Mouse (Mus musculus): ENCODE measurements around the gene Stk39.
"Not testable (repeated sequence)": the region's sequence is repeated elsewhere in the genome, so short reads cannot be mapped to it uniquely, and the experiment has no call there.

Stk39 gene

DNA sequence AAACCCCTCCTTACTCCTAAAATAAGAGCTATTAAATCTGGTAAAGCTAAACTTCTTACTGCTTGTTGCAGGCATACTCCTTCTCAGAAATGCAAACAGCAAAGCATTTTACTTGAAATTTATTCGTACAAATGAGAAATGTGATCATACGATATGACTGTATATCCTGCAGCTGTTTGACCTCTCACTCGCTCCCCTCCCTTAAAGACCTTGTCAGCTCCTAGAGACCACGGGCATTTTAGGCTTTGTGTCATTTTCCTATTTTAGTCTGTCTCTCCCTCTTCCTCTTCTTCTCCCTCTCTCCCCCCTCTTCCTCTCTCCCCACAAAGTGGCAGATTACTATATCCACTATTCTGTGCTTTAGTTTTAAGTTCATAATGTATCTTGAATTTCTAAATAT lies 200.8 kb downstream of the Stk39 start:
- DNase-seq = no peak

DNA sequence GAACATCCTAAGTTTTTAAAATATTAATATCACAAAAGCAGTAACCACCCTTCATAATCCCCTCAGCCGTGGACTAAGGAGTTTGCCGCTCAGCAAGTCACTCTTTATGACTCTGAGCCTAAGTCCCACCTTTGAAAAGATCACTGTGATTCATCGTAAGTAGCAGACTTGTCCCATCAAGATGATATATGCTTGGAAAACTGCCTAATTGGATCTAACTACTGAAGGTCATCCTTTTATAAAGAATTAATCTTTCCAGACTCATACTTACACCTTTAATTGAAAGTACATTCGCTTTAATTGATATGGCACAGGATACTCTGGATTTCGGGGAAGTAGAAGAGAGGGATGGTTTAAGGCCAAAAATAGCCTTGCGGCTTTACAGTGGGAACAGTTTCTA lies 201.2 kb downstream of the Stk39 start:
- no peak for DNase-seq

DNA sequence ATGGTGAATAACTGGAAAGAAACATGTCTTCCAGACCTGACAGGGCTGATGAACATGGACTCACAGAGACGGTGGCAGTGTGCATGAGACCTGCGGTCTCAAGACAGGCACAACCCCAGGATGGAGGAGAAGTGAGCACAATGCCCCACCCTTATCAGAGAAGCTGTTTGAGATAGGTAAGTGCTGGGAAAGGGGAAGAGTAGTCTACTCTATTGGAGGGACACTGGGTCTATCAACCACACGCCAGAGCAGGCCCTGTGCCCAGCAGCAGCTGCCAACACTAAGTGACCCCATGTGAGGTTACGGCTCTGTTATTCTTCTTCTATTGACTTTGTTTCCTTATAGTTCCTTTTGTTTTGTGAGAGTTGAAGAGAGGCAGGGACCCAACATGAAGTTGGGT lies 202.4 kb downstream of the Stk39 start:
- no peak for DNase-seq

DNA sequence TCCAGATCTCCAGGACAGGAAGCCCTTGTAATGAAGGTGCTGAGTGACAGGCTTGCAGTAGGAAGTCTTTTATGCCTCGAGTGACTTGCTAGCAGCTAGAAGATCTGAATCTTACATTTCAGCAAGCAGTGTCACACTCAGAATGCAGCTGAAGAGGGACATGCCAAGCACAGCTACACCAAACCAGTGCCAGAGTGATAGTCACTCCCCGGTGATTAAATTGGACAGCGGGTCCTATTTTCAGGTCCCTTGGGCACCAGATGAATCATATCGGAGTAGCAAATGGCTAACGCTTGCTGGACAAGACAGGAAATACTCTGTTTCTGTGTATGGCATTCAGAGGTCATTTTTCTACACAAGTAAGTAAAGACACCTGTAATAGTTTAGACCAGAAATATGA lies 207.2 kb downstream of the Stk39 start:
- no peak for DNase-seq

DNA sequence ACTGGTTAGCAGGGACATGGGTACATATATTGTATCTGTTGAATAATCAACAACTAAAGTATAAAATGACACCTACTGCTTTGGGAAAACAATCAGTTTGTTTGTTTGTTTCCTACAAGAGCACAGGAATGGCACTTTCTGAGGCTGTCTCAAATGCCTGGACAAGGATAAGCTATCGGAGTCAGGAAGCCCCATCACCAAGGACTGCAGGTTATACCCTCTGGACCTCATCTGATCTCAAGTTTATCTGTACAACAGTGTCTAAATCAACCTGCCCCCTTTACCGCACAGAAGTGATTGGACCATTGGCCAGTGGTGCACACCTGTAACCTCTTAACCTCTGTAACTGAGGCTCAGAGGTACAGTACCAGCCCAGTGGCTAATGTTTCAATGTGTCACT lies 211.2 kb downstream of the Stk39 start:
- DNase-seq = no peak

DNA sequence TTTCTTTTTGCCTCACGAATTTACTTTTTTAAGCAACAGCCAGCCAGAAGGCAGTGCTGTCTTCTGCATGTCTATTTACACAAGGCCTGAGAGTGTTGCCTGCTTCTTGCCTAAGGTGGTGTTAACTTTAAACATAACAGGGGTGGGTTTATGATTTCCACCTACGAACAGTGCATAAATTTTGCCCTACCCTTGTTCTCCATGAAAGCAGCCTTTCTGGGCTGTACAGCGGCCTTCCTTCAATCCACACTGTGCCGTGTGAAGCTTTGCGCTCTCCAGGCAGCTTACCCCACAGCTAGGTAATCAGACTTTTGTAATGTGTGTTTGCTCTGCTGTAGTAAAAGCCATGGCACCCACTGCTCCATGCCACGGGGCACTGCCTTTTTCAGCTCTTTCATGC lies 214.5 kb downstream of the Stk39 start:
- no peak for DNase-seq

DNA sequence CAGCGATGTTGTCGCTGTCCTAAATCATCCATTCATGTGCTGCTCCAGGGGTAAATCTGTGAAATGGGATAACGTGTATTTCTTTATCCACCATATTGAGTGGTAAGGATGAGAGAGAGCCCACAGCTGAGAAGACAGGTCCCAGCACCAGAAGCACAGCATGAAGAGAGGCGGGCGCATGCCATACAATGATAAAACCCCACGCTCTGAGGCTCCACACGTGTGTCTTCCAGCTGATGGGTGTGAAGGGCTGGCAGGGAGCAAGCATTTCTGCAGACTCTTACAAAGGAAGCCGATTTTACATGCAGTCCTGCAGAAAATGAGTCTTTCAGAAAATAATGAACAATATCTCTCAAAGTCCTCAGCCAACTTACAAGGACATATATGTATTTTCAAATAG lies 215.6 kb downstream of the Stk39 start:
- DNase-seq = no peak

DNA sequence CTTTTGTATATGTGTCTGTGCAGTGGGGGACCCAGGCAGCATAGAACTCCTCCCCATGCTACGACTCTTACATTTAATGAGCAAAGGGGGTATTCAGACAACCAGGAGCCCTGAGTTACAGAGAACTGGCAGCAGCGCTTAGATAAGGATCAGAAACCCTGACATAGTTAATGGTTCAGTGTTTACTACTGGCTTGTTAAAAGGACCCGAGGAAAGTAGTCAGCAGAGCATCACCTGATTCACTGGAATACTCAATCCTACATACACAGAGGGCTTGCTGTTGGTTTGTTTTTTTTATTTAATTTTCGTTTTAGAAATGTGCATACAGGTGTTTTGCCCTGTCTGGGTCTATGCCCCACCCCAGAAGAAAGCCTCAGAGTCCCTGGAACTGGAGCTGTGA lies 217.3 kb downstream of the Stk39 start:
- DNase-seq = no peak

DNA sequence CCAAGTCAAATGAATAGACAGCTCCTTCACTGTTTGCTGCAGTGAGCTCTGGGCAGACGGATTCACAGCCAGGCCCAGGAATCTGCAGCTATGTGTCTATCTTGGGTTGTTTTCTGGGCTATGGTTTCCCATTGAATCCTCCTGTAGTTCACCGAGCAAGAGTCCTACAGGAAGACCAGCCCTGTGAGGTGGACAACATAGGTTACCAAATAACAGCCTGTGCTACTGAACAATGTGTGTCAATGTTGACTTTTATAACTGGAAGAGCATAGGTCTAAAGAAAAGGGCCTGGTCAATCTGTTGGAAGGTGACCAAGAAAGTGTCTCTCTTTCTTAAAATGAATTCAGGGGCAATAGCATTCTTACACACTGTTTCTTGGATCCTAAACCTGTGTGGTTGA lies 218.8 kb downstream of the Stk39 start:
- no peak for DNase-seq

DNA sequence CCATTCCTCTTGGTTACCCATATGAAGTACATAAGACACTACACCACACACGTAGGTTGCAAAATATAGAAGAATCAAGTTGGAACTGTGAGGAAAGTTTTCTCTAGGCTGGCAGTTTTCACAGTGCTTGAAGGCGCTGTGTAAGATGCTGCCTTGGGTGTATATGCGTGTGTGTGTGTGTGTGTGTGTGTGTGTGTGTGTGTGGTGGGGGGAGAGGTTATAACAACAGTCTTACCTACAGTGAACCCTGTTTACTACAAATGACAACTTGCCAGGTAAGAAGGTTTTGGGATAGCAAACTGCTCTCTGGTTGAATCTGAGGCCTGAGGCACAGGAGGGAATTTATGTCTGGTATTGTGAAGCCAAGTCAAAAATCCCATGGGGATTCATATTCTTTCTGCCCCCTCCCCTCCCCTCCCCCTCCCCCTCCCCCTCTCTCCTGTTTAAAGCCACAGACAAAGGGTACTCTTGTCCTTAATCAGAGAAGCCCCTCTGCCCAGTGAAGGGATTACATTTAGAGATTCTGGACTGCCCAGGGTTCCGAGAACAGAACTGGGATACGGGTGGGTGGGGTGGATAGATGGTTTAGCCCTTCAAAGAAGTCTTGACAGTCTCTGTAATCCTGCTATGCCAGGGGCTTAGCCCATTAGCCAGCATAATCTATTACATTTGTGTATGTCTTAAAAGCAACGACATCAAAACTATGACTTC lies 219.9 kb downstream of the Stk39 start:
- DNase-seq = no peak

DNA sequence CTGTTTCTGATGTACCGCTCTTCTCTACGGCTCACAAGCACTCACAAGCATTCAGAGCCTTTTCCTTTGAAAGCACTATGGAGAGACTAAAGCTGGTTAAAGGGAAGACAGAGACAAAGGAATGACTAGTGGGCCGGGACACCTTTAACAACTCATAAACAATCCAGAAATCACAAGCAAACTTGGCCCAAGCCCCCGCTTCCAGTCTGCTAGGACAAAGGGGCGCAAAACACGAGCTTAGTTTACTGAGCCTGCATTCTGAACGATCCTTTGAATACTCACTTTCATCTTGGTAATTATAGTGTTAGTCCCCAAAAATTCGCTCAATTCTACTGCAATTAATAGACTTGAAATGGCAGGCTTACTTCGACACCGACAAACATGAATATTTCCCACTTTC lies 221.2 kb downstream of the Stk39 start:
- DNase-seq = no peak

DNA sequence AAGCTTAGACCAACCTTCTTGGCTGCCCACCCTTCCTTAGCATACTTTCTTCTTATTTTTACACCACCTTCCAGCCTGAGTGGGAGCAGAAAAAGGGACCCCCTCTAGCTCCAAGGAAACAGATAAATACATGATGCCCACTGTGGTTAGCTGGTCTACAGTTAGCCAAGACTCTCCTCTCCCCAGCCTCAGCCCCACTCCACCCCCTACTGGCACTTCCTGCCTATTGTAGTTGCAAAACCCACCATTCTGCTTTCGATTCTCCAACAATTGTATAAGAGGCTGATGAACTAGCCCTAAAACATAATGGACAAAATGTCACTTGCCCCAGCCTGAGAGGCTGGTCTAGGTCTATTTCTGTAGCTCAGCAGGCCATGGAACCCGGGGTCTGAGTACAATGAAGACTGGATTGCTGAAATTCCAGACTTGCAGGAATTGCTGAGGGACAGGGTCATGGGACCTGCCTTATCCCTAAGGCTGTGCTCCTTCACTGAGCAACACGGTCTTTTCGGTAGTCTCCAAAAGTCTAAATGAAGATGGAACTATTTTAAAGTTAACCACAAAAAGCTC lies 222.1 kb downstream of the Stk39 start:
- DNase-seq = no peak

DNA sequence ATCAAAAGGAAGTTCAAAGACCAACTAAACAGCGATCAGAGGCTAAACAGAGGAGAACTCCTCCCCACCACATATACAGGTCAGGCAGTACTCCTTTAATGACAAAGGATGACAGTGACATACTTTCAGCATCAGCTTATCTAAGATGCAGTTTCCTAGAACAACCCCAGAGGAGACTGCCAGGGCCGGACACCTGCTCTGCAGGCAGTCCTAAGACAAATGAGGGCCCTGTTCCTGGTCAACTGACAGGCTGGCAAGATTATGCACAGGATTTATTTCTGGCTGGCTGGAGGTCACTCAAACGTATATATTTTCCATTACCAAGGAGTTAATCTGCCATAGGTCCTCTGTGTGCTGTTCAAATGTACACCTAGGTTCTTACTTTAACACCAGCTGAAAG lies 225.8 kb downstream of the Stk39 start:
- no peak for DNase-seq

DNA sequence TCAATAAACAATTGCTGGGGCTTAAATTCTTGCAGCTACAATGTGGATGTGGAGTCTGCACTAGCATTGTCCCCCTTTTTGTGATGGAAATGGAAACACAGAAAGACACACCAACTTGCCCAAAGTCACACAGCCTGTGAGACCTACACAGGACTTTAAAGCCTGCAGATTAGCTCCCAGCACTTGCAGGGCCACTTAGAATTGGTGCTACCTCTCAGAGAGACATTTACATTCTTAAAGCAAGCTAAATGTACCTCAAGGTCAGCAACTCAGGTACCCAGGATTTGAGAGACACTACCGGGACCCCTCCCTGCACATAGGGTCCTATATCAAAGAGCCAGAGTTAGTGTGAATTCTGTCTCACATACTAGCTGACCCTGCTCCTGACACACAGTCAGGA lies 227.5 kb downstream of the Stk39 start:
- DNase-seq = no peak

DNA sequence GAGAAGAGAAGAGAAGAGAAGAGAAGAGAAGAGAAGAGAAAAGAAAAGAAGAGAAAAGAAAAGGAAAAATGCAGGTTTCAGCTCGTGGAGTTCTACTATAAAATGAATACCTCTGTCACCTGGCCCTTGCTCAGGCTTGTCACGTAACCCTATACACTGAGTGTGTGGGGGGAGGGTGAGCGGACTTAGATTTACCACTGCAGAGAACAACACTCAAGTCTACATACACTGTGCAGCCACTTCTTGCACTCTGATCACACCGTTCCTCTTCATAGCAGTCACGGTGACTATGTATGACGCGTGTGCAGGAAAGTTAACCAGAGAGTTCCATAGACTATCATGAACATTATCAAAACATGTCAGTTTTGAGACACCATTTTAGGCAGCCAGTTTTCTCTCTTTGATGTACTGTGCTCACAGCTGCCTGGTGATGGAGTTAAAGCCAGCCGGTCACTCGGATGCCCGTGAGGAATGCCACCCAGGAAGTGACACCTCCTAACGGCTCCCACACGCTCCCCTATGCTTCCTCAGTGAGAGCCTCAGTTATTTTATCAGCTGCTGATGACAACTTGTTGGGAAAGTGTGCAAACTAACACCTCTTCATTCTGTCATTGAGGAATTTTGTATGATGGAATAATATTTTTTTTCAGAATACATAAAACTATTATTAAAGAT lies 228.1 kb downstream of the Stk39 start:
- DNase-seq = no peak

DNA sequence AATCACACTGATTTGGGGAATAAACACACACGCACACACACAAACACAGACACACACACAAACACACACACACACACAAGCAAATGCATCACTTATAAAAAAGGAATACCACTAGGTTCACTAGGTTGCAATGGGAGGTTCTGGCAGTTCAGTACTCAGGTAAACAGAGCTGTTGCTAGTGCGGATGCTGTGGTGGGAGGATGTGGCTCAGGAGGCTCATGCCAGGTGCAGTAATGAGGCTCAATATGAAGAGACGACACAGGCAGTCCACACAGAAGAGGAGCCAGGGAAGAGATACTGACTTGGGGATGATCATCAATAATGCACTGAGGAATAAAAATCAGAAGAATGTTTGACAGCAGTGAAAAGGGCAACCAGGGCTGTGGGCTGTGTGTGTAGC lies 228.8 kb downstream of the Stk39 start:
- no peak for DNase-seq

DNA sequence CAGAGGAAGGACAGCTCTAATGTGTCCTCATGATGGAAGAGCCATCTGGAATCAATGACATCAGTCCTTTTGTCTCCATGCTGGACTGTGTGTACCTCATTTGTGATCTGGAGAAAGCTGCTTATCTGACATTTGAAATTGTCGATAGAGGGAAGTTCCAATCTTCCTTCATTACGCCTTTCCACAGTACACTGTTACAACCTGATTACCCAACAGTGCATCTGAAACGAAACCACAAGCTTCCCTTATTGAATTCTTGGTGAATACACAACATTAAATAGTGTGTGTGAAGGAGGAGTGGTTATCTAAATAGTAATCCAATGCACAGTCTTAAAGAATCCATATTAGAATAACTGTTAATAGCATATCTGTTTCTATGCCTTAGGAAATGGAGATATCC lies 230.0 kb downstream of the Stk39 start:
- no peak for DNase-seq

DNA sequence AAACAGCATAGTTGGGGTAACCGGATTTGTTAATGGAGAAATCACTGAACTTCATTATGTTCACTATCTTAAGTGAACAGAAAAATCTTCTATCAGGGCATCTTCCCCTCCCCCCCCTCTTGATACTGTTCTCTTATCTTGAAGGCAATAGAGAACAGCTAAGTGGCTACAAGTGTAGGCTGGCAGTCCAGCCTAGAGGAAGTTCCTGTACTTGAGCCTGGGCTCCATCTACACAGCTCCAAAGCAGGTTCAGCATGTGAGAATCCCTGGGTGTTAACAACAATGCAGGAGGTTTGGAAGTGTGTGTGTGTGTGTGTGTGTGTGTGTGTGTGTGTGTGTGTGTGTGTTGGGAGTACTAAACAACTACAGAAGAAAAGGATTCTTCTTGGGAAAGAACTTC lies 230.4 kb downstream of the Stk39 start:
- DNase-seq = no peak

DNA sequence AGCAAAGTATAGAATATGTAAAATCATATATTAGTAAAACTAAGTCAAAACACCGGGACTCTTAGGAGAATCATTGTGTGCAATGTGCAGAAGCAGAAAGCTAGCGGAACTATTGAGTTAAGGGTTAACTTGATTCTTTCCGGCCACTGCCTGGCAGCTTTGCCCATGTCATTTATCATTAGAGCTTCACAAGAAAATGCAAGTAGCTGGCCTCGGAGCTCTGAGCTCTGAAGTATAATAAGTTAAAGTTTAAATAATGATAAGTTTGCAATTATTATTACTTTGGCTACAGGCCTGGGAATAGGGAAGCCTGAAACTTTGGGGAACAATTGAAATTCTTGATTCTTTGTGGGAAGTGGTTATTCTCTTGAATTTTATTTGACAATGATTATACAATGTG lies 232.7 kb downstream of the Stk39 start:
- not testable (repeated sequence) for DNase-seq

DNA sequence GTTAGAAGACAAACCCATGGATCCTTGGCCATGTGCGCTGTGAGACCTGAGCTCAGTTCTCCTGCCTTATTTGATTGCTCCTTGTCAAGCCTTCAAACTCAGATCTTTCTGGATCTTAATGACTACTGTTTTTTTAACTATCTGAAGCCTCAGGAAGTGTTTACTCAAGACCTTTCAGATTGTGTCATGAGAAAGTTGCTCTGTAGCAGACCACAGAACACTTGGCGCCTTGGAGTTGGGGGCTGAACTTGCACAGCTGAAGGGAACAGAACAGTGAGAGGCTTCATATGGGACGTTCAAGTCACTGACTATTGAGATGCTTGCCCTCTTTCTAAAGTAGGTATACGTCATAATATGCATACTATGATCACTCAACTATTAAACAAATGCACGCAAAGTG lies 239.1 kb downstream of the Stk39 start:
- no peak for DNase-seq

DNA sequence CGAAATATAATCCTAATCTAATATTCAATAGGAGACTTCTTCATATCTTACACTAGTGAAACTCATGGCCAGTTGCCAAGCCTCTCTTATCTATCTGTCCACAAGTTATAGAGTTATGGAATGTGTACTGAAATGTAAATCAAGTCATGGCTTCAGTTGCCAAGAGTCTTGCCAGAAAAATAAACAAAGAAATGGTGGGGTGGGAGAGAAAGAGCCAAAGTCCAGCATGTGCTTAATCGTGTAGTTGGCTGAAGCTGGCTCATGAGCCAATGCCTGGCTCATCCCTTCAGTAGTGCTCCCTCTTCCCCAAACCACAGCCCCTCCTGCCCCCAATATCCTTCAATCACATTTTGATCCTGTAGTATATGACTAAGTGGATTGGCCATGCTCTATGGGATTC lies 242.2 kb downstream of the Stk39 start:
- no peak for DNase-seq

DNA sequence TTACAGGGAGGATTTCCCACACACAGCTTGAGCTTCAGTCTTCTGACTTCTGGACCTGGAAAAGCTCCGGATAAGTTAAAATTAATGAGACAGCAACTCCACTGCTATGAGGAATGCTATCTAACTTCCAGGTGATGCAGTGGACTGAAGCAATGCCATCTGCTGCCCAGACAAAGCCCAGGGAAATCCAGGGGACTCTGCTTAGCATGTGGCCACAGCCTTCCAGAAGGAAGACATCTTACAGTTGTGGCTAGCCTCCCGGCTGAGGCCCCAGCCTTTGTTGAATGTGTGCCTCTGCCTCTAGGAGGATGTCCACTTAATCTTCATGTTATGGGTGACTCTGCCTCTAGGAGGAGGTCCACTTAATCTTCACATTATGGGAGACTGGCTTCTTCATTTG lies 243.0 kb downstream of the Stk39 start:
- DNase-seq = no peak

DNA sequence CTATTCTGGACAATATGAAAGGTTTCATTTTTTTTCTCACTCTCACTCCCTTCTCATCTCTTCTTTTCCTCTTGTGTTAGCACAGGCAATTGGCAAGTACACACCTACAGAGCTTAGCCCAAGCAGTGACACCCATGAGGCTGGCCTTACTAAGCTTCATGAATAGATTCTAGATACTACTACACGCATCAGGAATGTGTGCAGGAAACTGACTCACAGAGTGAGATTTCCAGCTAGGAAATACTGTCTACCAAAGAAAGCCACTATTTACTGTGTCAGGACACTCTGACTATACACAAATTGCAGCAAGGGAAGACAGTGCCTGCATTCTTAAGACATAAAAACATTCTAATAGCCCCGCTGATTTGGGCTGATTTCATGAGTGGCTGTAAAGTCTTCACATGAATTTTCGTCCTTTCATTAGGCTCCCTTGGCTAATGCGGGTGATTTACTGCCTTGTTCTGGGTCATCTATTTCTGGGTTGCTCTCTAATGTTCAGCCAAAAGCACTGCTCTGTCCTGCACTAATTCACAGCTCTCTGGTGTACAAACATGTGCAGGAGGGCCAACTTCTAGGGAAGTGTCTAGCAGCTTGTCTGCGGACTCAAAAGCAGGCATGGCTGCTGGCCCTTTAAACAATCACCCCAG lies 249.7 kb downstream of the Stk39 start:
- no peak for DNase-seq

DNA sequence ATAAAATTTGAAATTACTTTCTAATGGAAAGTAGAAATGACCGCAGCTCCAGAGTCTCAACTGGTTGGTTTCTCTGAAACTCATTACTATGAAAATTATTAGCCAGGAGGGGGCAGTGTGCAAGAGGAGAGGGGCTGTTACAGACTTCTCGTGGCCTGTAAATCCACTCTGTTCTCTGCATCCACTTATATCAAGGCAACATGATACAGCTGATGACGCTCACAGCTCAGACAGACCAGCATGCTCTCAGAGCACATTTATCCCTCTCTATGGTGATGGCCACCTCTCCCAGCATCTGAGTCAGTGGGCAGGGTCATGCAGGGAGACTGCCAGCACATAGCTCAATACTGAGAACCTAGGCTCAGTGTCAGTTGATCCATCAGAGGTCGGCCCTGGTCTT lies 250.8 kb downstream of the Stk39 start:
- DNase-seq = no peak
